Mouse (Mus musculus) heart, postnatal 0 days (tissue): ENCODE measurements around the gene Zcchc3. TPM values are rescaled to one million over a fixed set of nuclear protein-coding genes. Genes with fewer than 3 reads are reported as not detected.

Source experiments
- ATAC-seq: fragments of 200-750 bp; cut with Nextera tagmentation; 2 replicates; pipeline ENCODE4 v1.8.0; 2017; ENCODE audit warnings: low read depth, moderate number of reproducible peaks, moderate library complexity; ENCODE audit not compliant: insufficient read depth
- DNase-seq: peaks from one replicate; pipeline ENCODE4 v3.0.0-alpha.2; 2016; ENCODE audit warnings: low spot score
- H3K27ac ChIP-seq: fragments of 300-500 bp; sonication (generic); 2 replicates; pipeline ENCODE4 v1.5.1; 2014; ENCODE audit warnings: low read depth, mild to moderate bottlenecking
- H3K27me3 ChIP-seq: fragments of 300-500 bp; sonication (generic); 2 replicates; pipeline ENCODE4 v1.6.1; 2014; ENCODE audit warnings: low read length, mixed read lengths; ENCODE audit not compliant: control insufficient read depth, insufficient read depth
- H3K36me3 ChIP-seq: fragments of 300-500 bp; sonication (generic); replicated peaks from 2 replicates; pipeline ENCODE4 v1.6.1; 2014; ENCODE audit warnings: low read length, mixed read lengths; ENCODE audit not compliant: control insufficient read depth, insufficient read depth
- H3K4me1 ChIP-seq: fragments of 300-500 bp; sonication (generic); 2 replicates; pipeline ENCODE4 v1.6.1; 2014; ENCODE audit warnings: antibody characterized with exemption; ENCODE audit not compliant: control insufficient read depth, insufficient read depth
- H3K4me2 ChIP-seq: fragments of 300-500 bp; sonication (generic); 2 replicates; pipeline ENCODE4 v1.6.1; 2014; ENCODE audit warnings: low read depth, mild to moderate bottlenecking, low read length, moderate library complexity
- H3K4me3 ChIP-seq: fragments of 300-500 bp; sonication (generic); 2 replicates; pipeline ENCODE4 v1.5.1; 2014; ENCODE audit warnings: low read depth, low read length
- H3K9ac ChIP-seq: fragments of 300-500 bp; sonication (generic); replicated peaks from 2 replicates; pipeline ENCODE4 v1.6.1; 2014; ENCODE audit warnings: low read depth, low read length, mixed read lengths
- H3K9me3 ChIP-seq: fragments of 300-500 bp; sonication (generic); replicated peaks from 2 replicates; pipeline ENCODE4 v1.6.1; 2016; ENCODE audit warnings: low read length; ENCODE audit not compliant: control insufficient read depth
- CTCF ChIP-seq: IDR thresholded peaks from 2 replicates; pipeline ENCODE4 v1.5.1; 2016; ENCODE audit warnings: antibody characterized with exemption, control low read depth, low read depth
- EP300 ChIP-seq: IDR thresholded peaks from 2 replicates; pipeline ENCODE4 v1.6.1; 2016; ENCODE audit warnings: antibody characterized with exemption, low read depth
- WGBS: fragments of 180-500 bp; shearing (Covaris S2); extraction: QIAGEN DNeasy Blood & Tissue Kit; methylation state at CpG from one replicate; pipeline ENCODE4 v1.1.7; 2014; 5-methylcytosine and 5-hydroxymethylcytosine counted together
- polyA plus RNA-seq: library from polyadenylated mRNA; unstranded; fragments of >200 nt; fragmentation: Nextera tagmentation; extraction: Ambion mirVana; gene quantifications from 2 replicates; pipeline ENCODE4 v1.2.1, GENCODE M21; 2015
- total RNA-seq: library from RNA; depleted of rRNA; stranded (reverse); fragments of >200 nt; gene quantifications from 2 replicates; pipeline ENCODE4 v1.2.3, GENCODE M21; 2014; ENCODE audit warnings: low replicate concordance

The Zcchc3 gene
- total and polyA plus RNA-seq, 2 experiments from 2014 or later = 20.6 to 27.2 TPM

GRCm38 (mm10) chr2:152415287-152415686 lies 460 bp upstream of the Zcchc3 start, which contains the start of gene 6820408C15Rik:
TSS of gene 6820408C15Rik (plus strand) at chr2:152415587.
- Histone ChIP-seq H3K27me3 (no peaks in the 10 kb centered on the region), H3K36me3 (no peaks in the 10 kb centered on the region), H3K4me1 (peaks cover 22% of the 10 kb centered on the region), H3K4me2 (peak within 1 kb of the TSS; percentile 82), H3K27ac (peak within 1 kb of the TSS; percentile 98), H3K9ac (peak within 1 kb of the TSS; percentile 98), H3K9me3 (no peaks in the 10 kb centered on the region), H3K4me3 (peak within 1 kb of the TSS; percentile 89)
- ATAC-seq = no peak
- WGBS = 21% methylated on average over 4 of the region's 4 CpGs
- no peak for TF ChIP-seq CTCF
- TF ChIP-seq EP300 = no peak
- DNase-seq = no peak

DNA sequence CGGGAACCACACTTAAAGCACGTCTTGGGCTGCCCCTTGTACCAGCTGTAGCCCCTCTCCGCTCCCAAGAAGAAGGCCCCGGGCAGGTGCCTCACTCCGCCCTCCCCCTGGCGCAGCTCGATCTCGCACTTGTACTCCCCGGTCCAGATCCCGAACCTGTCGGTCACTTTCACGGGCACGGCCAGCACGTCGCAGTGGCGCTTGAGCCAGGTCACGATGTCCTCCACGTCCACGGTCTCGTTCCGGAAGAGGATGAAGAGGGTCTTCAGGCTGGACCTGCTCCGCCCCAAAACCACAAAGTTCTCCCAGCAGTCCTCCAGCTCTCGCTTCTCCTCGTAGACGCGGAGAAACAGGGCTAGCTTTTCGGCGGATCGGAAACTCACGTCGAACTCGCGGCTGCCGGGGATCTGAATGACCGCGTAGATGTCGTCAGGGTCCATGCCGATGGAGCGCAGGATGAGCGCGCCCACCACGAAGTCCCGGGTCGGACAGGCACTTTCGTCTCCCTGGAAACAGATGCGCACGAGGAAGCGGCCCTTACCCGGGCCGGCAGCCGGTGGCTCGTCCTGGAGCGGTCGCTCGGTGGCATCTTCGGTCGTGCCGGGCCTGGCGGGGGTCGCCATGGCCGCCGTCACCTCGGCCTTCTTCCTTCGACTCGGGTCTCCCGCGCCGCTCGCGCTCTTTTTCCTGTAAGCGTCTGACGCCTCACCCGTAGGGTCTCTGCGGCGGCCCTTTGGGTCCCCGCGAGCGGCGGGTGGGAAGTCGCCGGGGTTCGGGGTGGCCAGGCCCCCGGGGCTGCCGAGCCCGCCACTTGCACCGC lies 852 bp downstream of the Zcchc3 start:
- H3K9me3 ChIP-seq = no peaks in the 10 kb centered on the region
- no peaks in the 10 kb centered on the region for H3K27me3 ChIP-seq
- H3K36me3 ChIP-seq = no peaks in the 10 kb centered on the region
- no peak for DNase-seq
- peak overlapping the region; percentile 98 for H3K9ac ChIP-seq
- peak; percentile 12; the same call in 1 of the 2 replicates for ATAC-seq
- H3K4me1 ChIP-seq = peaks cover 28% of the 10 kb centered on the region
- H3K4me3 ChIP-seq = peak overlapping the region; percentile 89
- TF ChIP-seq CTCF (no peak), EP300 (no peak; the same call in 1 of the 2 replicates)
- under 1% methylated on average over 84 of the region's 86 CpGs for WGBS
- peak overlapping the region; percentile 98 for H3K27ac ChIP-seq
- H3K4me2 ChIP-seq = peak overlapping the region; percentile 82

- WGBS = 4% methylated on average over 21 of the region's 21 CpGs
- TF ChIP-seq CTCF (no peak), EP300 (0 out of 2 replicates have a peak, but pooled peaks have one; percentile 45)
- peak overlapping the region; percentile 82 for H3K4me2 ChIP-seq
- H3K27me3 ChIP-seq = no peaks in the 10 kb centered on the region
- H3K27ac ChIP-seq = peak overlapping the region; percentile 98
- no peaks in the 10 kb centered on the region for H3K9me3 ChIP-seq
- H3K4me1 ChIP-seq = peaks cover 28% of the 10 kb centered on the region
- H3K9ac ChIP-seq = peak overlapping the region; percentile 98
- H3K4me3 ChIP-seq = peak overlapping the region; percentile 89
- ATAC-seq (no peak), DNase-seq (no peak)
- no peaks in the 10 kb centered on the region for H3K36me3 ChIP-seq
Observed at GRCm38 (mm10) chr2:152413158-152413764, 1.6 kb downstream of the Zcchc3 start.

DNA sequence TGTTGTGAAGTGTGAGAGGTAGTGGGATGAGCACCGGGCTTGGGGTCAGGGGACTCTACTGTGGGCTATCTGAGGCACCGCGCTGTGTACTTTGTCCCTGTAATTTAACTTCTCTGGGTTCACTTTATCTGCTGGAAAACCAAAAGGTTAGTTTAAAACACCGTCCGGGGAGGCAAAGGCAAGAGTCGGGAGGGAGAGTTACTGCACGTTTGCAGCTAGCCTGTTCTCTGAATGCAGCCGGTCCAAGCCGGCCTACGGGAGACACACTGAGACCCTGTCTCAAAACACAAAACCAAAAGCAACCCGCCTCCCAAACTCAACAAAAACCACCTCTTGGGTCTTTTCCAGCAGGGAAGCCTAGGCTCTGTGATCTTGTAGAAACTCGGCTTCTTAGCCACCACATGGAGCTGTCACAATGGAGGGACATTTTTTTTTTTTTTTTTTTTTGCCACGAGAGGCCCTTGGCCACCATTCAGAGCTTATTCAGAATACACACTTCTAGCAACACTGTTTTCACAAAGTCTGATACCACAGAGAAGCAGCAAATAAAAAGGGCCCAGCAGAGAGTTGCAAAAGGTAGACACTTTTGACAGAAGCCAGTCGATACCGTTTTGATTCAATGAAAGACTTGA lies 2.2 kb downstream of the Zcchc3 start:
- WGBS = 4% methylated on average over 15 of the region's 15 CpGs
- peak overlapping the region; percentile 86 for H3K27ac ChIP-seq
- DNase-seq (no peak), ATAC-seq (no peak)
- H3K9ac ChIP-seq = peak overlapping the region; percentile 98
- H3K9me3 ChIP-seq = no peaks in the 10 kb centered on the region
- no peaks in the 10 kb centered on the region for H3K36me3 ChIP-seq
- H3K4me1 ChIP-seq = peaks cover 28% of the 10 kb centered on the region
- no peaks in the 10 kb centered on the region for H3K27me3 ChIP-seq
- peak overlapping the region; percentile 89 for H3K4me3 ChIP-seq
- peak overlapping the region; percentile 82 for H3K4me2 ChIP-seq
- TF ChIP-seq EP300 (no peak), CTCF (no peak)

DNA sequence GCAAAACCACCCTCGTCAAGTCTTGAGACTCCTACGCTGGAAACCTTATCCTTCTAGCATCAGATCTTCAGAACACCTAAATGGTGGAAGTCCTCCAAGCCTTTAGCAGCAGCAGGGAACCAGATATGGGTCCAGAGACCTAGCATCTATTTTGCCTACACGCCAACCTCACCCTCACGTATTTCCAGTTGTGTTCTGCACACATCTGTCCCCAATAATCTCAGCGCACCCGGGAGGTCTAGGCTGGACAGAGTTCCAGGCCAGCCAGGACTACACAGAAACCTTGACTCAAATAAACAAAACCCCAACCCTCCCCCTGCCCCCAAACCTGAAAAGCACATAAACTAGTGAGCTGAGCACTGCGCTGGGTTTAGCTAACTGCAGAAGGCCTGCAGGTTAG lies 3.4 kb downstream of the Zcchc3 start:
- no peaks in the 10 kb centered on the region for H3K36me3 ChIP-seq
- WGBS = 16% methylated on average over 7 of the region's 7 CpGs
- peak overlapping the region; percentile 13; the same call in 1 of the 2 replicates for H3K9ac ChIP-seq
- H3K4me3 ChIP-seq = peak overlapping the region; percentile 23
- H3K4me2 ChIP-seq = peak overlapping the region; percentile 82
- ATAC-seq (no peak), DNase-seq (no peak)
- H3K4me1 ChIP-seq = peaks cover 30% of the 10 kb centered on the region
- no peaks in the 10 kb centered on the region for H3K27me3 ChIP-seq
- no peak for TF ChIP-seq EP300
- no peak for TF ChIP-seq CTCF
- H3K9me3 ChIP-seq = no peaks in the 10 kb centered on the region
- peak overlapping the region; percentile 86 for H3K27ac ChIP-seq
